Mouse (Mus musculus) neural tube, embryonic 15.5 days (tissue): ENCODE results near the gene Gm7694. TPM values are rescaled to one million over a fixed set of nuclear protein-coding genes. Genes with fewer than 3 reads are reported as not detected.

Experiments used
- ATAC-seq: fragments of 200-750 bp; cut with Nextera tagmentation; 2 replicates; pipeline ENCODE4 v1.8.0; 2017; ENCODE audit warnings: mild to moderate bottlenecking, moderate TSS enrichment, moderate library complexity; ENCODE audit not compliant: low FRiP score
- H3K27ac ChIP-seq: fragments of 300-500 bp; sonication (generic); replicated peaks from 2 replicates; pipeline ENCODE4 v1.5.1; 2015; ENCODE audit warnings: mild to moderate bottlenecking, inconsistent platforms
- H3K27me3 ChIP-seq: fragments of 300-500 bp; sonication (generic); replicated peaks from 2 replicates; pipeline ENCODE4 v1.6.1; 2015; ENCODE audit warnings: inconsistent platforms
- H3K36me3 ChIP-seq: fragments of 300-500 bp; sonication (generic); 2 replicates; pipeline ENCODE4 v1.6.1; 2015; ENCODE audit warnings: inconsistent platforms
- H3K4me1 ChIP-seq: fragments of 300-500 bp; sonication (generic); 2 replicates; pipeline ENCODE4 v1.6.1; 2015; ENCODE audit warnings: inconsistent platforms
- H3K4me2 ChIP-seq: fragments of 300-500 bp; sonication (generic); 2 replicates; pipeline ENCODE4 v1.6.1; 2015; ENCODE audit warnings: inconsistent platforms, mild to moderate bottlenecking, moderate library complexity
- H3K4me3 ChIP-seq: fragments of 300-500 bp; sonication (generic); replicated peaks from 2 replicates; pipeline ENCODE4 v1.5.1; 2015; ENCODE audit warnings: mild to moderate bottlenecking, inconsistent platforms
- H3K9ac ChIP-seq: fragments of 300-500 bp; sonication (generic); replicated peaks from 2 replicates; pipeline ENCODE4 v1.6.1; 2015; ENCODE audit warnings: mild to moderate bottlenecking, inconsistent platforms
- H3K9me3 ChIP-seq: fragments of 300-500 bp; sonication (generic); replicated peaks from 2 replicates; pipeline ENCODE4 v1.6.1; 2016; ENCODE audit warnings: inconsistent platforms
- WGBS: fragments of 180-500 bp; shearing (Covaris S2); methylation state at CpG from one replicate; pipeline ENCODE4 v1.1.7; 2015; ENCODE audit warnings: mixed read lengths; 5-methylcytosine and 5-hydroxymethylcytosine counted together
- polyA plus RNA-seq: library from polyadenylated mRNA; unstranded; fragments of >200 nt; fragmentation: Nextera tagmentation; extraction: Ambion mirVana; gene quantifications from 2 replicates; pipeline ENCODE4 v1.2.1, GENCODE M21; 2015

Gene Gm7694
- polyA plus RNA-seq, 1 experiment from 2014 or later = 1.8 TPM

- no peaks in the 10 kb centered on the region for H3K4me1 ChIP-seq
- 93% methylated on average over 2 of the region's 3 CpGs for WGBS
- no peak for ATAC-seq
- H3K4me3 ChIP-seq = no peak within 1 kb of the TSS
- H3K9ac ChIP-seq = no peak within 1 kb of the TSS
- no peak within 1 kb of the TSS for H3K4me2 ChIP-seq
- no peaks in the 10 kb centered on the region for H3K9me3 ChIP-seq
- no peaks in the 10 kb centered on the region for H3K27me3 ChIP-seq
- H3K36me3 ChIP-seq = no peaks in the 10 kb centered on the region
- no peak within 1 kb of the TSS for H3K27ac ChIP-seq
Measured at GRCm38 (mm10) chr1:170277016-170277415, 29.1 kb downstream of the Gm7694 start, which contains the start of gene Sh2d1b1. TSS of gene Sh2d1b1 (plus strand) at chr1:170277320.

DNA sequence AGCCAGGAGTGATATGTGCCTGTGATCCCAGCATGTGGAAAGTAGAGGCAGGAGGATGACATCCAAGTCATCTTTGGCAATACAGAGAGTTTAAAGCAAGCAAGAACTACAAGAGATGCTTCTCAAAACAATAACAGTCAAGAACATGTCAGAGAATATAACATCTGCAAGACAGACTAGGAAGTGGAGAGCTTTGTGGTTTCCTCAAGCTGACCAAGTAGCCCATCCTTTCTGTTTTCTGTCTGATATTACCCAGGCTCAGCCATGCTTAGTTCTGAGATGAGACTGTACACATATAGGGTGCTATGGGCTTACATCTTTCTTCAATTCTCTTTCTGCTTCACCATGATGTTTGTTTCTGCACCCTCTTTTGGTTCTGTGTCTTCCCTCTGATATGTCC lies 32.9 kb downstream of the Gm7694 start:
- Histone ChIP-seq H3K36me3 (no peaks in the 10 kb centered on the region), H3K9me3 (no peaks in the 10 kb centered on the region), H3K27ac (no peak overlapping the region), H3K9ac (no peak overlapping the region), H3K4me2 (no peak overlapping the region), H3K4me1 (no peaks in the 10 kb centered on the region), H3K4me3 (no peak overlapping the region), H3K27me3 (no peaks in the 10 kb centered on the region)
- ATAC-seq = no peak

GRCm38 (mm10) chr1:170270696-170271095 lies 35.4 kb downstream of the Gm7694 start:
- Histone ChIP-seq H3K9me3 (0 out of 2 replicates have a peak, but pooled peaks cover 2% of the 10 kb centered on the region), H3K4me2 (no peak overlapping the region), H3K27ac (no peak overlapping the region), H3K9ac (no peak overlapping the region), H3K4me1 (no peaks in the 10 kb centered on the region), H3K27me3 (no peaks in the 10 kb centered on the region), H3K36me3 (no peaks in the 10 kb centered on the region), H3K4me3 (no peak overlapping the region)
- WGBS = 86% methylated on average over 4 of the region's 4 CpGs
- ATAC-seq = no peak

GRCm38 (mm10) chr1:170270281-170270680 lies 35.9 kb downstream of the Gm7694 start:
- Histone ChIP-seq H3K27me3 (no peaks in the 10 kb centered on the region), H3K4me1 (no peaks in the 10 kb centered on the region), H3K9me3 (0 out of 2 replicates have a peak, but pooled peaks cover 2% of the 10 kb centered on the region), H3K4me3 (no peak overlapping the region), H3K4me2 (no peak overlapping the region), H3K27ac (no peak overlapping the region), H3K36me3 (no peaks in the 10 kb centered on the region), H3K9ac (no peak overlapping the region)
- WGBS = 90% methylated on average over 6 of the region's 6 CpGs
- ATAC-seq = no peak

- H3K27me3 ChIP-seq = no peaks in the 10 kb centered on the region; the same call in 1 of the 2 replicates
- H3K9me3 ChIP-seq = no peaks in the 10 kb centered on the region
- peaks cover 6% of the 10 kb centered on the region for H3K4me1 ChIP-seq
- H3K4me3 ChIP-seq = peak overlapping the region; percentile 66
- H3K9ac ChIP-seq = peak overlapping the region; percentile 68
- peak overlapping the region; percentile 54; the same call in 1 of the 2 replicates for H3K27ac ChIP-seq
- peak overlapping the region; percentile 89 for H3K4me2 ChIP-seq
- 9% methylated on average over 32 of the region's 32 CpGs for WGBS
- no peaks in the 10 kb centered on the region for H3K36me3 ChIP-seq
- peak; percentile 100 for ATAC-seq
Measured at GRCm38 (mm10) chr1:170255560-170255910, 50.6 kb downstream of the Gm7694 start.

GRCm38 (mm10) chr1:170254893-170255559 lies 51.1 kb downstream of the Gm7694 start:
- peak overlapping the region; percentile 89 for H3K4me2 ChIP-seq
- WGBS = 25% methylated on average over 29 of the region's 30 CpGs
- ATAC-seq = peak; percentile 87
- peak overlapping the region; percentile 66 for H3K4me3 ChIP-seq
- peaks cover 6% of the 10 kb centered on the region for H3K4me1 ChIP-seq
- no peaks in the 10 kb centered on the region; the same call in 1 of the 2 replicates for H3K27me3 ChIP-seq
- H3K36me3 ChIP-seq = no peaks in the 10 kb centered on the region
- no peaks in the 10 kb centered on the region for H3K9me3 ChIP-seq
- H3K27ac ChIP-seq = peak overlapping the region; percentile 54; the same call in 1 of the 2 replicates
- H3K9ac ChIP-seq = peak overlapping the region; percentile 68

Other genes with a start within 250 kb of the Gm7694 start
- gene Ddr2, start 195.6 kb downstream of the Gm7694 start, polyA plus RNA-seq = 8.4 and 10.6 TPM in 2 replicates
- gene Uap1, start 131.4 kb downstream of the Gm7694 start, polyA plus RNA-seq = 64.4 and 65.5 TPM in 2 replicates
- gene Uhmk1, start 90.9 kb downstream of the Gm7694 start, polyA plus RNA-seq = 8.1 and 8.3 TPM in 2 replicates
- gene Sh2d1b2, start 73.6 kb downstream of the Gm7694 start, polyA plus RNA-seq = not detected in 2 replicates
- gene Sh2d1b1, start 29.0 kb downstream of the Gm7694 start, polyA plus RNA-seq = 0.06 TPM in 1 of 2 replicates, not detected in the other
- gene Spata46, start 2.5 kb upstream of the Gm7694 start, polyA plus RNA-seq = 0.61 and 0.82 TPM in 2 replicates